Mouse (Mus musculus): Measurements from ENCODE around the gene Coa7.

Gene Coa7

DNA sequence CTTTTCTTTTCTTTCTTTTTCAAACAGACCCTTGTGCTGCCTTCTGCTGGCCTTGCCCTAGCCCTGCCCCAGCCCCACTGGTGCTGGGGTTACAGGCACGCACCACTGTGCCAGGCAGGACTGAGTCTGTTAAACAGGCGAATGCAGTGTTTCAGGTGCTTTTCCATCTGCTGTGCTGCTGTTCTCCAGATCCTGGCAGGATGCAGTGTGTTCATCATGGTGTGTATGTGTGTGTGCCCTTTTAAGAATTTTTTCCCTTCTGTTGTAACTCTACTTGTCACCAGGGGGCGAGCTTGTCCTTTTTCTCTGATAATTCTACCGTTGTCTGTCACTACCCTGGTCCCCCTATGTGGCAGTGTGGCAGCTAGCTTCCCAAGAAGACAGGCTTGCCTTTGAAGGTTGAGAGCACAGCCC is 11.3 kb downstream of the Coa7 start:
- CTCF ChIA-PET = interaction anchor here (0.6 kb wide), 3 partner anchors 13 to 127 kb away, joined by 3 to 9 read pairs (median 4); no protein-coding TSS in a partner anchor

DNA sequence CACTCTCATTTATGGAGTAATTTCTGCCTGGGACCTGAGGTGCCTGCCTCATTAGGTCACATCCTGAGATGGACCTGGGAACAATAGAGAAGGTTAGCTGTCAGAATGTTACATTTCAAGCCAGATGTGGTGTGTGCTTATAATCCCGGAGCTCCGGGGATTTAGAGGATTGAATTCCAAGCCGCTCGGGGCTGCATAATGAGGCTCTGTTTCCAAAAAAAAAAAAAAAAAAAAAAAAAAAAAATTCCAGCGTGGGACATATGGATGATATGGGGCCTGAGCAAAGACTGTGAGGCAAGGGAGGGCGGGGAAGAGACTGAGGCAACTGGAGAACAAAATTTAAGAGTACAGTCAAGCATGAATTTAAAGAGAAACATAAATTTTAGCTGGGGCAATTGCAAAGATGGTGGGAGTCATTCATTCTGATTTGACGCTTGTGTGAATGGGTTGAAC is 16.7 kb downstream of the Coa7 start:
- CTCF ChIA-PET = interaction anchor here (0.5 kb wide), 1 partner anchor 121 kb away, joined by 5 read pairs; no protein-coding TSS in a partner anchor

DNA sequence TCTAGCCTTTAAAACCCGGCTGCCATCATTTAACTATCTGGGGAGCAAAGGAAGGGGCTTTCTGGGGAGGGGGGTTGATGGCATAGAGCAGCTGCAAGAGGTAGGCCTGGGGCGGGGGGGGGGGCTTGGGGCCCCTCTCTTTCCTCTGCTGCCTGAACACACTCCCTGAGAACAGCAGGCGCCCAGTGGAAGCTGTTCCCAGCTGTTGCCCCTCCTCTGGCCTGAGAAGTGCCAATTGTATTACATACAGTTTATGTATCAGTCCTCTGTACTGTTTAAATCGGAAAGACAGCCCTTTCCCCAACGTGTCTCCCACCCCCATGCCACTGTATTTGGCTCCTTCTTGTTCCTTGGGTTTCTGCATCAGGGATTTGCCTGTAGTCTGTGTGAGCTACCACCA is 17.9 kb downstream of the Coa7 start:
- CTCF ChIA-PET = interaction anchor here (0.5 kb wide), 1 partner anchor 21 kb away, joined by 5 read pairs; no protein-coding TSS in a partner anchor

DNA sequence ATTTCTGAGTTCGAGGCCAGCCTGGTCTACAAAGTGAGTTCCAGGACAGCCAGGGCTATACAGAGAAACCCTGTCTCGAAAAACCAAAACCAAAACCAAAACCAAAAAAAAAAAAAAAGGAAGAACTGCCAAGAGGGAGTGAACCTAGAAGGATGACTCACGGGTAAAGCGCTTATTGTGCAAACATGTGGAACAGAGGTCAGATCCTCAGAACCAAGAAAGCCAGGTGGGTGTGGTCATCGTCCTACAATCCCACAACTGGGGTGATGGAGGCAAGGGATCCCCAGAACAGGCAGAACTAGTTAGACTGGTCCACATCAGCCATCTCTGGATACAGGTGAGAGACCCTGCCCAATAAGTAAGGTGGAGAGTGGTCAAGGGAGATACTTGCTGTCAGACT is 19.2 kb downstream of the Coa7 start:
- CTCF ChIA-PET = no interaction called here

DNA sequence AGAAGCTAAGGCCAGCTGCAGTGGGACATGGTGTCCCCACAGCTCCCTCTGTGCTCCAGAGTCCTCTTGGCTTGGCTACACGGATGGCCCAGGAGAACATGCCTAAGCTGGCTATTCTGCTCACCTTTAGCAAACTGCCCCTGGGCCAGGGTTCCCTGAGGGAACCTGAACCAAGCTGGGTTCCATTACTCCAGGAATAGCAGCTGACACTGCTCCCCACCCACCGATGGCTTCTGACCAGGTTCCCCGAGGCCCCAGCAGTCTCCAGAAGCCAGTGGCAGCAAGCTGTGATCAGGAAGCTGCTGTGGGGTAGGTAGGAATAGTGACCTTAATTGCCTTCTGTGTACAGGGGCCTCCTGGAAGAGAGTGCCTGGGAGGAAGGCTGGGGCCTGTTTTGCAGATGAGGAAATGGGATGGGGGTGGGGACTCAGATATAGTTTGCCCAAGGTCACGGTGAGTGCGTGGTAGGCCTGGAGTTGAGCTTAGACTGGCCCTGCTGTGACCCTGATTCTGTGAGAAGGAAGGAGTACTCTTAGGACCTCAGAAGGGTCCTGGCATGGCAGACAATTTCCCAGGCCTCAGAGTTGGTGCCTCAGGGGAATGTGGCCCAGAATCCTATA is 20.4 kb downstream of the Coa7 start:
- CTCF ChIA-PET = interaction anchor here (0.6 kb wide), 1 partner anchor 387 kb away, joined by 5 read pairs; no protein-coding TSS in a partner anchor

DNA sequence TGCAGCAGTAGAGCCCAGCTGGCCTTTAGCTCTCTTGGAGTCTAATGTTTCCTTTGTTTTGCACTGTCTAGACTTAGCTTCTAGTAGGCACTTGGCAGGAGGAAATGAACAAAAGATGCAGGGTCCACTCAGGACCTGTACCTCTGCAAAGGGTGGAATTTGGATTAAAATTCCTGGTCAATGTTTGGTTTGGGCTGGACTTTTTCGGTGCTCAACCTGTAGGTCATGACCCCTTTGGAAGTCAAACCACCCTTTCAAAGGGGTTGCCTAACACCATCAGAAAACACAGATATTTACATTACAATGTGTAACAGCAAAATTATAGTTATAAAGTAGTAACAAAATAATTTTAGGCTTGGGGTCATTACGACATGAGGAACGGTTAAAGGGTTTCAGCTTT is 21.1 kb downstream of the Coa7 start:
- CTCF ChIA-PET = interaction anchor here (0.6 kb wide), 2 partner anchors 99 to 388 kb away, joined by 5 to 16 read pairs; no protein-coding TSS in a partner anchor

DNA sequence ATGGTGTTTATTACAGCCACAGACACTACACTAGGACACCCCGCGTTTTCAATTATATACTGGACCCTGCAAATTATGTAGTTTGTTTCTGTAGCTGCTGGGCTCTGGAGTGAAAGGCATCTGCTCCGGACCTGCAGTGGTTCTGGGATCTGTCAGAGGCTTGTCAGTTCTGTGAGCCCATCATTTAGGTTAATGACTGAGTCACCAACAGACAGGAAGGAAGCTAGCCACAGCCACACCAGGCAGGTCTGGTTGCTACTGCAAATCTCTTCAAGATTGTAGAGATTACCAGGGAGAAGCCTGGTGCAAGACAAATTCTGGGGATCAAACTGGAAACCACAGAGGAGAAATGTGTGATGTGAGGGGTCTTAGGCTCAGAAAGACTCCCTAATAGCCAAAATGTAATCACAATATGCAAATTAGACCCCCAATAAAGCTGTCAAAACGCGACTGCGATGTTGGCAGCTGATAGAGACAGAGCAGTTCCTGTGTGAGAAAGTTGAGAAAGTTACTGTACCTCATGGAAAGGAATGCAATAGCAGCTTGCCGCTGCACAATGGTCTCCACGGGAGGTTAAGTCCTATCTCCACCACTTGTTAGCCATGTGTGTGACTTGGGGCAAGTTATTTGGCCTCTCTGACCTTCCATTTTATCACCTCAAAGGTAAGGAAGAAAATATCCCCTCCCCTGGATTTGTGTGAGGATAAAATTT is 22.1 kb downstream of the Coa7 start:
- CTCF ChIA-PET = interaction anchor here (0.6 kb wide), 1 partner anchor 540 kb away, joined by 3 read pairs; no protein-coding TSS in a partner anchor

DNA sequence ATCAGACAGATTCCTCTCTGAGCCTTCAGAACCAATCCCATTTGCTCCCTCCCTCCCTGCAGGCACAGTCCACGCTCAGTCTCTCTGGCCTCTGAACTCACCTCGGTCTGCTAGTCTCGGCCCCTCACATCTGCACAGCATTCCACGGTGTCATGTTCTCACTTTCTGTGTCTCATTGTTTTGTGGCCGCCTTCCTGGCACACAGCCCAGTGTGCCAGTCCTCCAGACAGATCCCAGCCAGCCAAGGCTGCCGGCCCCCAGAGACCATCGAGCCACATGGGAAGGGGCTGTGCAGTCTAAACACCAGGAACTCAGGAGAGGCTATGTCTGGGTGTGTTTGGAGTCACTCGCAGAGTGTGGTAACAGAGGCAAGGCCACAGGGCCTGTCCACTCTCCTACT is 22.9 kb downstream of the Coa7 start:
- CTCF ChIA-PET = no interaction called here

DNA sequence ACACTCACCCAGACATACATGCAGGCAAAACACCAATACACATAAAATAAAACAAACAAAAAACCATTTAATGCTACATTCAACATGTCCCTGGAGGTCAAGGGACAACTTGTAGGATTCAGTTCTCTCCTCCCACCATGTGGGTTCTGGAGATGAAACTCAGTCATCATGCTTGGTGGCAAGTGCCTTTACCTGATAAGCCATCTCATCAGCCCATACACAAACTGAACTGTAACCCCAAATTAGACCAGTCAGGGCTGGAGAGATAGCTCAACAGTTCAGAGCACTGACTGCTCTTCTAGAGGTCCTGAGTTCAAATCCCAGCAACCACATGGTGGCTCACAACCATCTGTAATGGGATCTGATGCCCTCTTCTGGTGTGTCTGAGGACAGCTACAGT is 25.7 kb downstream of the Coa7 start:
- CTCF ChIA-PET = interaction anchor here (0.5 kb wide), 1 partner anchor 145 kb away, joined by 3 read pairs; no protein-coding TSS in a partner anchor

DNA sequence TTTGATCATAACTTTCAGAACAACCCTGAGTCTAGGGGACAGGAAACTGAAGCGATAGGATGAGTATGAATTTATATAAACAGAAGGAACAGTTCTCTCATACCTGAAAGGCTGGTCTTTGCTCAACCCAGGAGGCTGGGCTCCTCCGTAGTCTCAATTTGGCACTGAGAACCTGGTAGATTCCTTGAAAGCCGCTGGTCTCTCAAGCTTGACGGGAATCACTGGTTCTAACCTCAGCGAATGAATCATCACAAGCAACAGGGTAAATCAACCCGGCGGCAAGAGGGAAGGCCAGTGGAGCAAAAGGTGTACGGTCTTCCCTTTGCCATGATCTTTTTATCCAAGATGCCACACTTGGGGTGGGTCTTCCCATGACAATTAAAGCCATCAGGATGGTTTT is 29.5 kb downstream of the Coa7 start:
- CTCF ChIA-PET = no interaction called here

DNA sequence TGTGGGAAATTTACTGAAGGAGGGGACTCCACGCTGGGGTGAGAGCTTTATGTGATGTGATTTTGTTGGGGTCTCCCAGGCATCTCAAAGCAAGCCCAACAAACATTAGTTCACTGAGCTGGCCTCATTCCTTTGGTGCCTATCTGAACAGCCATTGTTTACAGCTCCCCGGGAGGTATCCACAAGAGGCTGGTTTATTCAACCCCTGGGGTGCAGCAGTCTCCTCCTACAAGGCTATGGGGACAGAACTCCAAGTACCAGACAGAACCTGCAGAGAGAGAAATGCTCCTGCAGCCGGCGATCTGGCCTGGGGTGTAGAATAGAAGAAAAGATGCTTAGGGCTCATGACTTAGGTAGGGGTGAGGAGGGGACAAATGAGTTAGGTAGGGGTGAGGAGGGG is 30.6 kb downstream of the Coa7 start:
- CTCF ChIA-PET = interaction anchor here (0.5 kb wide), 1 partner anchor 25 kb away, joined by 9 read pairs; no protein-coding TSS in a partner anchor

DNA sequence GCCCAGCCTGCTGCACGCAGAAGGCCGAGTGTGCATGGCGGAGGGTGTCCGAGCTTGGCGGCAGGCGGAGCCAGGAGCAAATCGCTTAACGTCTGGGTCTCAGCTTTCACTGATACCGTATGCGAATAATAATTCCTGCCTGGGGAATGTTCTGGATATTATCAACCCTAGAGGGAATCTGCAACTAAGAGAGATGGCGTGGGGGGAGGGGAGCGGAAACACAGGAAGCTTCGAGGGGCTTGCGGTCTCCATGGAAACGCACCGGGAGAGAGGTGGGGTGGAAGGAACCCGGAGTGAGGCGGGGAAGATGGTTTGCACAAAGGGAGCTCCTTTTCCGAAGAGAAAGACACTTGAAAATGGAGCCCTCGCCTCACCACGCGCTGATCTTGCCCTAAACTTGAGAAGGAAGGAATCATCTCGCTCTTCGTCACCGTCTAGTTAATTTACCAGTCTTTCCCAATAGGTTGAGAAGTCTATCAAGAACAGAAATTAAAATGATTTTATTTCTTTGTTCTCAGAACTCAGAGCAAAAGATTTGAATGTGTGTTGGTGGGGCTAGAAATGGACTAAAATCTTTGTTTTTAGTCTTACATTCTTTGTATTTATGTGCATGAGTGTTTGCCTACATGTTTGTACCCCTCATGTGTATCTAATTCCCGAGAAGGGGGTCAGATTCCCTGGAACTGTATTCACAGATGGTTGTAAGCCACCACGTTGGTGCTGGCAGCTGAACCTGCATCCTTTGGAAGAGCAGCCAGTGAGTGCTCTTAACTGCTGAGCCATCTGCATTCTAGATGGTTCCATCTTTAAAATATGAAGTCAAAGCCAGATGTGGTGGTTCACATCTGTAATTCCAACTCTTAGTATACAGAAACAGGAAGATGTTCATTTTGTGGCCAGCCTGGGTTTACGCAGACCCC is 32.5 kb downstream of the Coa7 start:
- CTCF ChIA-PET = no interaction called here

DNA sequence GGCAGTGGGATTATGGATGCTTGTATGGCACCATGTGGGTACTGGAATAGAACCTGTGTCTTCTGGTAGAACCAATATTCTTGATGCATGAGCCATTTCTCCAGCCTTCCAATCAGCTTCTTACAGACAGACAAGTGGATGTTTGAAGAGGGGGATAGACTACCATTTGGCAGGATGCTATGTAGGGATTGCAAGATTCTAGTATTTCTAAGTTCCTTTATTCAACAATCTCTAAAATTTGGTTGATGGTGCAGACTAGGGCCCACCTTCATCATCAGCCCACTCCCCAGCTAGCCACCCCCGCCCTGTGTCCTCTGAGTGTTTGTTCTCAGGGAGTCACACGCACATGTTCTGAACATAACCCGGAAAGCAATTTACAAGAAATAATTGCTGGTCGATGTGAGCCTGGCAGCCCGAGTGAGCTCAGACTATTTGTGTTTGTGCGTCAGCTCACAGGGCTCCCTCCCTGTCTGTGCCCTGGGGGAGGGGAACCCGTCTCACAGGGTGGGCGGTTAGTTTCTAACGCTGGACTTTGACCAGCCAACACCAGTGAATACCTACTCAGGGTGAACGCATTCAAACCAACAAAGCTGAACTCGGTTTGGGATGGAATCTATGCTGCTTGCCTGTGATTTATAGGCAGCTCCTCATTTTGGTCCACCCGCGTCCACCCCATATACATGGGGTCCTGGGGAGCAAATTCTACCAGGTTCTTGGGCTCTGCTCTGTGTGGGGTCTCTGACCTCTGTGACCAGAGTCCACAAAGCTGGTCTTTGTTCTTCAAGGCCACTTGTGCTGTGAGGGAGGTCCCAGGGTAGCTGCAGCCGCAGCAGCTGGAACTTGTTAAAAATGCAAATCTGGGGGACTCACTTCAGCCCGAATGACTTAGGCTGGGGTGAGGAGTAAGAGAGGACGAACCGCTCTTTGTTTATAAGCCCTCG is 34.7 kb downstream of the Coa7 start:
- CTCF ChIA-PET = interaction anchor here (0.9 kb wide), 1 partner anchor 22 kb away, joined by 3 read pairs; no protein-coding TSS in a partner anchor

DNA sequence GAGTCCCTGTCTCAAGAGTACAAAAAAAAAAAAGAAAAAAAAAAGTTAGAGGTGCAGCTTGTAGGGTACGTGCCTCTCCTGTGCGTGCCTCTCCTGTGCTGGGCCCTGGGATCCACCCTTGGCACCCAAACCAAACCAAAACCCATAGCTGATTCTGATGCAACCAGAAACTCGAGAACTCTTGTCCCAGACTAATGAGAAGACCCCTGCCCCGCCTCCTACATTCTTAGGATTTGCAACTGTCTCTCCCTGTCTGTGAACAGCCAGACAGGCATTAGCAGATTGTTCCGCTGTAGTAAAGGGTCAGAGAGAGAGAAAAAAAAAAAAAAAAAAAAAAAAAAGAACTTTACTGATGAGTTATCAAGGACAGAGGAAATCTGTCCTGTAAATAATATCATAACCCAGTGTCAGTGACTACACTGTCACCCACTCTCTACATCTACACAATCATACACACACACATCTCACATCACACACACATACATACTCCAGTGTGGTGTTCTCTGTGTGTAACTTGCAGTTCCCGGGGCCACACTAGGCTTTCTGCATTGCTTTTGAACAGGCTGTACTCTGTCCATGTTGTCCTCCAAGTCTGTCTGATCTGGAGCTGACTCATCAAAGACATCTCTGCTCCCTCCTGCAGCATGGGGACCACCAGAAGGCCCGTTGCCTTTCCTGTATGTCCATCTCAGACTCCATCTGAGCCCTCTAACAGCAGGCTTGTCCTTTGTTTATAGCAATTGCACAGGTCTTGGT is 35.6 kb downstream of the Coa7 start:
- CTCF ChIA-PET = no interaction called here

DNA sequence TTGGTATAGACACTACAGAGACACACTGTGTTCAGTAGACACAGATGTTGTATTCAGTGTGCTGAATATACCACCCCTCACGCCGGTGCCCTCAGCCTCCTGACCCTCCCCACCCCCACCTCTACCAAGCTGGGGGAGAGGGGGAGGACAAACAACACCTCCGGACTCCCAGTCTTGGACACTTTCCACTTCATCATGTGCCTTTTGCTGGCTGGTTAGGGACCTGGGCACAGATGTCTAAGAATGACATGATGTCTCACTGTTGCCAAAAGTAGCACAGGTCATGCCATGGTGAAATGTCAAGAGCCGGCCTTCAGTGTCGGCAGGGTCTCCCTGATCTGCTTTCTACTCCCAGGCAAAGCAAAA is 36.2 kb downstream of the Coa7 start:
- CTCF ChIA-PET = no interaction called here

DNA sequence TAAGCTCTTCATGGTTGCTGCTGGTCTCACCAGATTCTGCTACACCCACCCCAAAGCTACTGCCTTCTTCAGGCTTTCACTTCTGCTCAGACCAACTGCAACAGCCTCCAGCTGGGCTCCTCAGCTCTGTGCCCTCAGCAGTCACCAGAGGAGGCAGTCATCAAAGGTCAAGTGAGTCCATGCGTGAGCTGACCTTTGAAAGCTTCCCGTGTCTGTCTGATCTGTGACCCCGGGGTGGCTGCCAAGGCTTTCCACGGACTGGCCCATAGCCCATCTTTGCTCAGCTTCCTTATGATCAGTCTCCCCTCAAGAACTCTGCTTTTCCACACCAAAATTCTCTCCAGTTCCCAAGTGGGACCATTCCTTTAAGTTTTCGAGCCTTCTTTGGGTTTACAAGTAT is 41.3 kb downstream of the Coa7 start:
- CTCF ChIA-PET = interaction anchor here (0.6 kb wide), 1 partner anchor 210 kb away, joined by 4 read pairs; no protein-coding TSS in a partner anchor

DNA sequence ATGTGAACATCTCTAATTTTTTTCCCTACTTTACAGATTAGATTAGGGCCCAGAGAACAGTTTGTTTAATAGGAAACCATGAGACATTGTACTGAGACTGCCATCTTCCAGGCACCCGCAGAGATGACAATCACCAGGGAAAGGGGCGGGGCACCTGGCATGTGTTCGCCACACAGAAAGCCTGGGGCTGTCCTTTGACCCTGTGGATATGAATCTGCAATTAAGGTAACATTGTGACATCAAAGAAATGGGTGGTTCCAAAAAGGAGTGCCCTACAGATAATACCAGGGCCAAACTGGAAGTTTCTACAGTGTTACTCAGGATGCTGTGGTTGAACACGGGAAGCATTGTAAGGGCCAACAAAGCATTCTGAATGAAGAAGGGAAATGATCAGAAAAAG is 42.5 kb downstream of the Coa7 start:
- CTCF ChIA-PET = no interaction called here

DNA sequence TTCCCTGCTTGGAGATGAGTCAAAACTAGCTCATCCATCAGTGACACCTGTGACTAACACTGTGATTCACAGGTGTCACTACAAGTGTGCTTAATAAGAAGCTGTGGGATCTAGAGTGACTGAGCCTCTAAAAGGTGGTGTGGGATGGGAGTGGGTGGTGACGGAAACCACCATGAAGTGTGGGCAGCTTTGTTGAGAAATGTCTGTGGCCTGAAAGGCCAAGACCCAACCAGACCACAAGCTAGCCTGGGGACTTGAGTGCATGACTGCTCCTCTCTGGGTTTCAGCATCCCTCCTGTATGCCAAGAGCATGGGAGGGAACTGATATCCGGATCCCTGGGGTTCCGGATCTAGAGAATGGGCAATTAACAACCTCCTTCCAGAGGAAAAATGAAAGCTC is 43.5 kb downstream of the Coa7 start:
- CTCF ChIA-PET = no interaction called here

DNA sequence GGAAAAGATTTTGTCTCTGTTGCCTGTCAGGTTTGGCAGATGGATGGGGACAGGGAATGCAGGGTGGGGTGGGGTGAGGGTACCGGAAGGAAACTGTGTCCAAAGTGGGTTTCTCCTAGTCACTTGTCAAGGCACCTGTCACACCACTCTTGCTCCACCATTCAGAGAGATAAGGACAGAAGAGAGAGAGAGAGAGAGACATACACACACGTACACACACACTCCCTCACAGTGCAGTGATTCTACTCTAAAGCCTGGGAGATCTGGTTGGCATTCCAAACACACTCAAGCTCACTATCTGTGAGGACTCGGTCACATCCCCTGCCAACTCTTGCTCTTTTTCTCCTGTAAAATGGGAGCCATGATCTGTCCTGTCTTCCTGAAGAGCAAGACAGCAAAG is 44.2 kb downstream of the Coa7 start:
- CTCF ChIA-PET = no interaction called here

DNA sequence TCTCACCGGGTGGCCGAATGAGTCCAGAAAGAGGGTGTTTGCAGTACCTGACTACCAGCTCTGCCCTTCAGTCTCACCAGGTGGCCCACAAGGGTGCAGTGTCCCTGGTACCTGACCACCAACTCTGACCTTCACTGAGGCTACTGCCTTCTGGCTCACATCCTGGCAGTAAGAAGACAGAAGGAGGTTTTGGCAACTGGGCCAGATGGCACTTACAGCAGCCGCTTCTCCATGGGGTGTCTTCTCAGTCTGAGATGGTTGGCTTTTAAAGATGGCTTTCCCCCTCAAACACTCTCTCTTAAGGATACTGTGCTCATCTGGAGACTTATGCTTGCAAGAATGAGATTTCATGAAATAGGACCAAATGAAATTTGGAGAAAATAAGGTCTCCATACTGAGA is 51.5 kb downstream of the Coa7 start:
- CTCF ChIA-PET = no interaction called here

Data from spleen, embryonic (tissue).